Mouse (Mus musculus) embryonic facial prominence, embryonic 13.5 days (tissue): Measurements from ENCODE around the gene Frmd6. TPM values are rescaled to one million over a fixed set of nuclear protein-coding genes. Genes with fewer than 3 reads are reported as not detected.

Experiments used
- ATAC-seq: fragments of 200-750 bp; cut with Nextera tagmentation; 2 replicates; pipeline ENCODE4 v1.8.0; 2017; ENCODE audit warnings: low read depth; ENCODE audit not compliant: insufficient number of reproducible peaks, insufficient read depth, low FRiP score, low TSS enrichment
- H3K27ac ChIP-seq: fragments of 300-500 bp; sonication (generic); 2 replicates; pipeline ENCODE4 v1.5.1; 2015; ENCODE audit warnings: moderate library complexity, mild to moderate bottlenecking, inconsistent platforms
- H3K27me3 ChIP-seq: fragments of 300-500 bp; sonication (generic); 2 replicates; pipeline ENCODE4 v1.6.1; 2015; ENCODE audit warnings: mild to moderate bottlenecking, inconsistent platforms
- H3K36me3 ChIP-seq: fragments of 300-500 bp; sonication (generic); 2 replicates; pipeline ENCODE4 v1.6.1; 2015; ENCODE audit warnings: mild to moderate bottlenecking, inconsistent platforms
- H3K4me1 ChIP-seq: fragments of 300-500 bp; sonication (generic); 2 replicates; pipeline ENCODE4 v1.6.1; 2015; ENCODE audit warnings: inconsistent platforms
- H3K4me2 ChIP-seq: fragments of 300-500 bp; sonication (generic); 2 replicates; pipeline ENCODE4 v1.6.1; 2015; ENCODE audit warnings: moderate library complexity, mild to moderate bottlenecking, inconsistent platforms
- H3K4me3 ChIP-seq: fragments of 300-500 bp; sonication (generic); 2 replicates; pipeline ENCODE4 v1.5.1; 2015; ENCODE audit warnings: mild to moderate bottlenecking, inconsistent platforms
- H3K9ac ChIP-seq: fragments of 300-500 bp; sonication (generic); 2 replicates; pipeline ENCODE4 v1.6.1; 2015; ENCODE audit warnings: mild to moderate bottlenecking, inconsistent platforms
- H3K9me3 ChIP-seq: fragments of 300-500 bp; sonication (generic); 2 replicates; pipeline ENCODE4 v1.6.1; 2016; ENCODE audit warnings: inconsistent platforms
- WGBS: fragments of 180-500 bp; shearing (Covaris S2); methylation state at CpG from one replicate; pipeline ENCODE4 v1.1.7; 2015; ENCODE audit warnings: mixed read lengths; 5-methylcytosine and 5-hydroxymethylcytosine counted together
- polyA plus RNA-seq: library from polyadenylated mRNA; unstranded; fragments of >200 nt; fragmentation: Nextera tagmentation; extraction: Ambion mirVana; gene quantifications from 2 replicates; pipeline ENCODE4 v1.2.1, GENCODE M21; 2015

Frmd6 gene
- polyA plus RNA-seq, 1 experiment from 2014 or later: 72.0 TPM

DNA sequence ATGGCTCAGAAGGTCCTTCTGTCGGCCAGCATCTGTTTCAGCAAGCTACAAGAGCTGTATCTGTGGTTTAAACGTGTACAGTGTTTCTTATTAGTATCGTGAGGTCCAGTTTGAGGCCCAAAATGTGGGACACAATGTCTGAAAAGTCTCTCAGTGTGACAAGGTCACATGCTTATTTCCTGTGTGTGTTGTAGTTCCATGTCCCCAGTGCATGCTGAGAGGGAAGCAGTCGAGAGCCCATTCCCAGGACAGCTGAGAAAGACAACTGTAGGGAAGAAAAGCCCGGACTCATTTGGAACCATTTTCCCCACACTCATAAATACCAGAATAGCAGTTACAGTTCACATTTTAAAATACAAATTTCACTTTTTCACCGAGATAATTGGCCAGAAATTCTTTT lies 13.5 kb upstream of the Frmd6 start:
- Histone ChIP-seq H3K4me1 (peaks cover 19% of the 10 kb centered on the region), H3K4me3 (no peak overlapping the region), H3K36me3 (no peaks in the 10 kb centered on the region), H3K9ac (no peak overlapping the region), H3K9me3 (no peaks in the 10 kb centered on the region), H3K27me3 (no peaks in the 10 kb centered on the region), H3K27ac (no peak overlapping the region), H3K4me2 (no peak overlapping the region)
- ATAC-seq: no peak
- WGBS: 68% methylated on average over 6 of the region's 6 CpGs

DNA sequence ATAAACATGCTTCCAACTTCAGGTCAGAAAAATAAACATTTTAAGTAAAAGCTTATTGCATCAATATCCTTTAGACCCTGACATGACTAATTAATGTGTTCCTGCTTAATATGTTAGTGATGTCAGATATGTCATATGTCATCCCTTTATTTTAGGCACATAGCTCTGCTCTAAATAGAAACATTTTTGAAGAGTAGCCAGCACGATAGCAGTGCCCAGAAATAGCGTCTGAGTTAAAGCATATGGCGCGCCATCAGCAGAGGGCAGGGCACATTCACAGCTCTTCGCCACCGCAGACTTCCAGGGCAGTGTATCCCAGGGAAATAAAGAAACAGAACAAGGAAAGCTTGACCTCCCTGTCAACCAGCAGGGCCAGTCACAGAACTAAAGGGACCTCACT lies 13.1 kb upstream of the Frmd6 start:
- 76% methylated on average over 6 of the region's 6 CpGs for WGBS

GRCm38 (mm10) chr12:70812822-70813465 lies 12.4 kb upstream of the Frmd6 start:
- no peaks in the 10 kb centered on the region for H3K27me3 ChIP-seq
- ATAC-seq: no peak

More for the DNA sequence above, 13.1 kb upstream of the Frmd6 start:
- no peak overlapping the region for H3K4me3 ChIP-seq
- H3K4me1 ChIP-seq: peaks cover 19% of the 10 kb centered on the region
- H3K27ac ChIP-seq: no peak overlapping the region
- H3K27me3 ChIP-seq: no peaks in the 10 kb centered on the region
- H3K9ac ChIP-seq: no peak overlapping the region
- no peak overlapping the region for H3K4me2 ChIP-seq
- no peak for ATAC-seq
- no peaks in the 10 kb centered on the region for H3K9me3 ChIP-seq
- no peaks in the 10 kb centered on the region for H3K36me3 ChIP-seq

GRCm38 (mm10) chr12:70816731-70817130 lies 8.6 kb upstream of the Frmd6 start:
- no peaks in the 10 kb centered on the region for H3K36me3 ChIP-seq
- no peak overlapping the region for H3K9ac ChIP-seq
- H3K4me2 ChIP-seq: no peak overlapping the region
- WGBS: 77% methylated on average over 2 of the region's 2 CpGs
- H3K27ac ChIP-seq: no peak overlapping the region
- no peaks in the 10 kb centered on the region for H3K27me3 ChIP-seq
- H3K4me3 ChIP-seq: no peak overlapping the region
- no peaks in the 10 kb centered on the region for H3K9me3 ChIP-seq
- no peak for ATAC-seq
- H3K4me1 ChIP-seq: peaks cover 20% of the 10 kb centered on the region

More at GRCm38 (mm10) chr12:70812822-70813465, 12.4 kb upstream of the Frmd6 start:
- H3K4me1 ChIP-seq: peaks cover 15% of the 10 kb centered on the region
- no peaks in the 10 kb centered on the region for H3K36me3 ChIP-seq
- 26% methylated on average over 3 of the region's 3 CpGs for WGBS
- no peak overlapping the region for H3K4me2 ChIP-seq
- no peak overlapping the region for H3K4me3 ChIP-seq
- no peak overlapping the region for H3K9ac ChIP-seq
- no peak overlapping the region for H3K27ac ChIP-seq
- H3K9me3 ChIP-seq: no peaks in the 10 kb centered on the region

DNA sequence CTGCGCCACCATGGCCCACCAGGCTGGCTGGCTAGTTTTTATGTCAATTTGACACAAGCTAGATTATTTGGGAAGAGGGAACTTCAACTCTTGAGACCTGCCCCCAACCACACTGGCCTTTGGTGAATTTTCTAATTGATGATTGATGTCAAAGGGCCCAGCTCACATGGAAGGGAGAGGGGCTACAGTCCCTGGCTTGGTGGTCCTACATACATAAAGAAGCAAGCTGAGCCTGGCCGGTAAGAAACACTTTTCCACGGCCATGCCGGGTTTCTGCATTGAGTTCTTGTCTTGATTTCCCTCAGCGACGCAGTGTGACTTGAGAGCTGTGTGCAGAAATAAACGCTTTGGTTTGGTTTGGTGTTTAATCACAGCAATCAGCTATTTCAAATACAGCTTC lies 1.3 kb upstream of the Frmd6 start:
- Histone ChIP-seq H3K4me2 (peak overlapping the region; percentile 81), H3K4me1 (peaks cover 26% of the 10 kb centered on the region), H3K27me3 (no peaks in the 10 kb centered on the region), H3K9ac (peak overlapping the region; percentile 77; the same call in 1 of the 2 replicates), H3K36me3 (no peaks in the 10 kb centered on the region), H3K27ac (peak overlapping the region; percentile 100), H3K9me3 (no peaks in the 10 kb centered on the region), H3K4me3 (peak overlapping the region; percentile 84)
- WGBS: 48% methylated on average over 7 of the region's 7 CpGs
- ATAC-seq: no peak

- peak overlapping the region; percentile 100 for H3K27ac ChIP-seq
- H3K9ac ChIP-seq: peak overlapping the region; percentile 98
- peak overlapping the region; percentile 84 for H3K4me3 ChIP-seq
- H3K36me3 ChIP-seq: no peaks in the 10 kb centered on the region
- peak overlapping the region; percentile 81 for H3K4me2 ChIP-seq
- under 1% methylated on average over 54 of the region's 55 CpGs for WGBS
- peak; percentile 54 for ATAC-seq
- H3K4me1 ChIP-seq: peaks cover 44% of the 10 kb centered on the region
- no peaks in the 10 kb centered on the region for H3K9me3 ChIP-seq
- no peaks in the 10 kb centered on the region for H3K27me3 ChIP-seq
Measured at GRCm38 (mm10) chr12:70825651-70826317, 470 bp downstream of the Frmd6 start.

- no peaks in the 10 kb centered on the region for H3K9me3 ChIP-seq
- H3K36me3 ChIP-seq: no peaks in the 10 kb centered on the region
- no peak for ATAC-seq
- peak overlapping the region; percentile 84 for H3K4me3 ChIP-seq
- WGBS: under 1% methylated on average over 19 of the region's 19 CpGs
- H3K27me3 ChIP-seq: no peaks in the 10 kb centered on the region
- H3K4me2 ChIP-seq: peak overlapping the region; percentile 81
- peaks cover 51% of the 10 kb centered on the region for H3K4me1 ChIP-seq
- peak overlapping the region; percentile 98 for H3K9ac ChIP-seq
- peak overlapping the region; percentile 100 for H3K27ac ChIP-seq
Measured at GRCm38 (mm10) chr12:70826318-70827072, 1.2 kb downstream of the Frmd6 start.

GRCm38 (mm10) chr12:70827187-70827900 lies 2.0 kb downstream of the Frmd6 start:
- Histone ChIP-seq H3K27ac (peak overlapping the region; percentile 100), H3K9ac (peak overlapping the region; percentile 98), H3K4me3 (peak overlapping the region; percentile 84), H3K27me3 (no peaks in the 10 kb centered on the region), H3K4me1 (peaks cover 57% of the 10 kb centered on the region), H3K9me3 (no peaks in the 10 kb centered on the region), H3K36me3 (no peaks in the 10 kb centered on the region), H3K4me2 (peak overlapping the region; percentile 81)
- ATAC-seq: no peak
- 1% methylated on average over 9 of the region's 9 CpGs for WGBS

DNA sequence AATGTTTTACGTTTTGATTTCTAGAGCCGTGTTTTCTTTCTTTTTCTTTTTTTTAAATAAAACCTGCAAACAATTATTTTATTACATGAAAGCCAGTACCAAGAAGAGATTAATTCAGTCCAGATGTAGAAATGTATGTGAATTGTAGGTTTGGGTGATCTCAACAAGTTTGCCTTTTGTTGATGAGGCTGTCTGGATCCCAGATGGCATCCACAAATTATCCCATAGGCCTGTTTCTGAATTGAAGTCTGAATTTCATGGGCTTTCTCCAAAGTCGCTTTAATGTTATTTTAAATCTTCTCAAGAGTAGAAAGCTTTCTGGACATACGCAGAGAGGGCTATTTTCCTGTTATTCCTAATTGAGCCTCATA lies 2.6 kb downstream of the Frmd6 start:
- H3K9ac ChIP-seq: no peak overlapping the region
- peak overlapping the region; percentile 84 for H3K4me3 ChIP-seq
- no peak for ATAC-seq
- H3K27me3 ChIP-seq: no peaks in the 10 kb centered on the region
- H3K36me3 ChIP-seq: no peaks in the 10 kb centered on the region
- H3K4me2 ChIP-seq: peak overlapping the region; percentile 81
- no peaks in the 10 kb centered on the region for H3K9me3 ChIP-seq
- H3K4me1 ChIP-seq: peaks cover 57% of the 10 kb centered on the region
- WGBS: 26% methylated on average over 4 of the region's 4 CpGs
- H3K27ac ChIP-seq: peak overlapping the region; percentile 72

DNA sequence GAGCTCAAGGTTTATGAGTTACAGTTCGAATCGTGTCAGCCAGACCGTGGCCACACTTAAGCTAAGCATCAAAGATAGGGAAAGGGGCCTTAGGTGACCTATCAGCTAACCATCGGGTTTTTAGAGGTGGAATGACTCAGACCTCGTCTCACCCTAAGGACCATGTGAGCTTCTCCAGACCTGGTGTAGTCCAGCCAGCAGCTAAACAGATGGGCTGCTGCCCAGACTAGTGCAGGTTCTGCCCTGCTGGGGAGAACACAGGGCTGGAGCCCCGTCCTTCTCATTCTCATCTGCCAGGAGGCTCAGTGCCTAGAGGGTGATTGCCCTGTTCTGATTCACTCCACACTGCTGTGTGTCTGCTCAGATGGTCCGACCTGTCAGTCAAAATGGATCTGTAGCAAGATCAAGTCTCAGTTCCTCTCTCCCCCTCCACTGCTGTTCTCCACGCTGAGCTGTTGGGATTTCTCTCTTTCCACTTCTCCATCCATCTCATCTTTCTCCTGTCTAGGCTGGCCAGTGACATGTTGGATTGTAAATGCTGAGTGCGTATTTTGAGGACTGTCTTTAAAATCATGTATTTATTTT lies 5.8 kb downstream of the Frmd6 start:
- peaks cover 59% of the 10 kb centered on the region for H3K4me1 ChIP-seq

More for the DNA sequence above, 5.8 kb downstream of the Frmd6 start:
- Histone ChIP-seq H3K27me3 (no peaks in the 10 kb centered on the region), H3K9me3 (no peaks in the 10 kb centered on the region), H3K36me3 (no peaks in the 10 kb centered on the region), H3K4me2 (peak overlapping the region; percentile 16; the same call in 1 of the 2 replicates), H3K4me3 (no peak overlapping the region), H3K27ac (no peak overlapping the region), H3K9ac (peak overlapping the region; percentile 2; the same call in 1 of the 2 replicates)
- WGBS: 50% methylated on average over 9 of the region's 9 CpGs
- no peak for ATAC-seq
